Mouse (Mus musculus): ENCODE measurements at regions not wholly inside any gene's neighbourhood (a gene's known extent, or its start where the extent isn't known, plus 50 kb on each side); places are given as distances from the start of the nearest gene placed in this dataset.

DNA sequence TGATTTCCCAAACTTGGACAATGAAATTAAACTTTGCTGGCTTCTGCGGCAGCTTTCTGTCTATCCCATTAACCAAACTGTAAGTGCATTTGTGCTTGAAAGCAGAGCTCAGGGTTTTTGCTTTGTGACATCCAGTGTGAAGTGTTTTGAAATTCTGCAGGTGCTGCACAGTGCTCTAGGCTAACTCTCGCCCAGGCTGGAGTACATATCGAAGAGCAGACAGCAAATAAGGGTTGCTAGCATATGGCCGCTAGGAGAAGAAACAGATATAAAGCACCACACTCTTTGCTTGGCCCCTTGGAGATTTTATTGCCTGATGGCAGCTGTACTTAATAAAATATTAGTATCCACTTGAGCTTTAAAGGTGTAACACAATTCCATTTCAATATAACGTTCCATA is 307.5 kb downstream of the Gm10295 start:
- DNase-seq (ENCODE audit: low spot score), result no peak

- DNase-seq (ENCODE audit: low spot score), result no peak
These were observed 308.2 kb downstream of the Gm10295 start for GRCm38 (mm10) chr7:71043128-71043527.

DNA sequence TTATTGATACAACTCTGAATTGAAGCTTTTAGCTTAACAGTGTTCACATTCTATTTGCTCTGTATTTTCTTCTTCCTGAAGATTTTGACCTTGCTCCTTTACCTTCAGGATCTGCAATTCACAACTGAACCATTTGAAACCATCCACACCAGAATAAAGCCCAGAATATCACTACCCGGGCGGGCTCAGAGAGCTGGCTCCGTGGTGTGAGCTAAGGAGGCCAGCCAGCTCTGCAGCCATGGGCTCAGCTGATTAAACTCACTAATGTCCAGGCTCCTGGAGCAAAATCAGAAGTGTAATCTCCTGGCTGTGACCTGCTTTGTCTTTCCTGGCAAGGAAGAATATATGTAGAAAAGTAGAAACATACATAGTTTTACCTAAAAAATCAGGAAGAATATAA is 309.9 kb downstream of the Gm10295 start:
- no peak for DNase-seq (ENCODE audit: low spot score)

DNA sequence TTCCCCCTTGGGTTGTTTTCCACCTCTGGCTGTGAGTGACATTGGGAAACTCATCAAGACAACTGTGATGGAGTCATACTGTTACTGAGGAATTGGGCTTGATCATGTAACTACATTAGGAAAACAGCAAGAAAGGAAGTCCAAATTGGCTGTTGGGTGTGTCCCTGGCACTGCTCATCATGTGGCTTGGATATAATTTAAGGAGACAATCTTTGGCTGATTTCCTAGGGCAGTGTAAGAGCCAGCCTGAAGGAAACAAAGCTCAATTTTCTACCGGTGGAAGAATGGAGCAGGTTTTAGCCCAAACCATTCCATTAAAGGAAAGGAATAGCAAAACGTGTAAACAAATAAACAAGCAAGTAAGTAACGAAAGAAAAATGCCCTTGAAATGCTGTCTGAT is 310.4 kb downstream of the Gm10295 start:
- DNase-seq (ENCODE audit: low spot score), result no peak

DNA sequence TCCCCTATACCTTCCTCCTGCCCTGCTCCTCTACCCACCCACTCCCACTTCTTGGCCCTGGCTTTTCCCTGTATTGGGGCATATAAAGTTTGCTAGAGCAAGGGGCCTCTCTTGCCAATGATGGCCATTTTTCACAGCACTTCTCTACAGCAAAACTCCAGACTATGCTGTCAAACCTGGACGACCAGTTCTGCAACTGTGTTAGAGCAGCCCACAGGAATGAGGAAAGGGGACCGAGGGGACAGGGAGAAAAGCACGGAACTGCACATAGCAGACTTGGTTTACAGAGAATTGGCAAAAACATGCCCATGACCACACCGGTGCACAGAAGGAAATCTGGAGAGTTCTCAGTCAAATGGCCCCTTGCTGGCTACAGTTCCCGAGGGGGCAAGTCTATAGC is 312.7 kb downstream of the Gm10295 start:
- no peak for DNase-seq (ENCODE audit: low spot score)

- no peak for DNase-seq (ENCODE audit: low spot score)
These were observed 318.2 kb downstream of the Gm10295 start for GRCm38 (mm10) chr7:71033121-71033520.

DNA sequence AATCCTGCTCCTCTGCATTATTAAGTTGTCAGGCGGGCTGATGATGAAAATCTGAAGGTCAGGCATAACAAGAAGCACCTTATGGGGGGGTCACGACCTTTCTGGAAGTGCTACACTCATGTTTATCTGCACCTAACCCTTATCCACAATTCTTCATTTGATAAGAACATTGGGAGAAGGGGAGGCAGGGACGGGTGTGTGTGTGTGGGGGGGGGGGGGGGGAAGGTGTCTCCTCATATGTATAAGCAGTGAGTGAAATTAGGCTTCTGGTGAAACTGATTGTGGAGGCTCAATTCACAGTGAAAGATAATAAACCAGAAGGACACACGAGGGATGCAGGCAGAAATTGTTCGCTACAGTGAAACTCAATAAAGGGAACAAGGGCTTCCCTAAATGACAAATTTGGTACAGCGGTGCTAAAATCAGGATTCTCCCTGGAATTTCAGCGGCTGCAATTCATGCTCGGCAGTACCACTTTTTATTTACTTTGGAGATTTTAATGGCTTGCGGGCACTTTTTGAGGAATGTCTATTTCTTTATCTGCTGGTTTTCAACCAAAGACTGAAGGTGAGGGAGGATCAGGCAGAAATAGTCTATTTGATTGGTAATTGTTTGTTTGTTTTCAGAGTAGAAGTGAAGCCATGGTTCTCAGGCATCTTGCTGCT is 327.2 kb downstream of the Gm10295 start:
- DNase-seq (ENCODE audit: low spot score), result no peak

DNA sequence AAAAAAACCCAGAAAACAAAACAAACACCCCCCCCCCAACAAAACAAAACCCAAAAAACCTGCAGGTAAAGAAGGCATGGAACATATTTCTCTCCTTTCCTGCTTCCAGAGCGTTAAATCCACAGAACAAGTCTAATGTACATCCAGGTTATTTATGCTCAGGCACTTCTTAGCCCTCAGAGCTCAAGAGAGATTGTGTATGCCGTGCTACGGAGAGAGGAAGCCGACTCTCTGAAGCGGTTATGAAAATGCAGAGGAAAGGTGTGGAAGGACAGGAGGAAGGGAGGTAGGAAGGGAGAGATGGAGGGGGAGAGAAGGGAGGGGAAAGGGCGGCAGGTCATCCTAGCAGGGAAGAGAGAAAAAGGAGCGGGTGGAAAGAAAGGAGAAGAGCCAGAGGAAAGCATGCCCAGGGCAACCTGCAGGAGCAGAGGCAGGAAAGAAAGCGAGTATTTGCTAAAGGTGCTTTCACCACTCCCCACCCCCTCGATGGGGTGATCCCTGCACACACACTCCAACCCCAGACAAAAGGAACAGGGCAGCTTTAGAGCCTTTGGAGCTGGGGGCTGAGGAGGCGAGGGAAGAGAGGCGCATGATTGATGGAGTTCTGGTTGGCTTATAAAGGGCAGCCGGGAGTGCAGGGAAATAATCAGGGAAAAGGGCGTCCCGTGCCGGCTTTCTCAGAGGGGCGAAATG is 327.9 kb downstream of the Gm10295 start:
- no peak for DNase-seq (ENCODE audit: low spot score)

Measured in thymus, postnatal 0 days (tissue).